Mouse (Mus musculus): ENCODE measurements around the gene Apoo.

DNA sequence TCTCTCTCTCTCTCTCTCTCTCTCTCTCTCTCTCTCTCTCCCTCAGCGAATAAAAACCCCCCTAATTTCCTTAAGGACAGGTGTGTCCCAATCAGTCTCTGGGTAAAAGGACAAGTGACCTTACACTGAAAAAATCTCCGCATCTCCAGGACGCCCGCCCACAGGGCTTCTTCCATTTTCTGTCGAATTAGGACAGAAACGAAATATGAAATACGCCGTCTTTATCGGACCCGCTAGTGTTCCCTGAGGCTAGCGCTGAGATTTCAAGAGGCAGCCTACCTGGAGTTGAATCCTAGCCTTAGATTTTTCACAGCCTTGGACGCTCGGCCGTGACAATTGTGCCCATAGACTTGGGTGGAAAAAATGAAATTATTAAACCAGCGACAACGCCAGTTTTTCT, 888 bp upstream of the Apoo start:
- TF ChIP-seq GATA1 (IDR thresholded peaks at IDR 0.05; ENCODE audit: borderline replicate concordance, low read length) = no peak
- no peak for TF ChIP-seq FLI1 (IDR thresholded peaks at IDR 0.05; ENCODE audit: low read length)

Measured in megakaryocyte, embryonic 14.5 days (primary cell).